Mouse (Mus musculus): Measurements from ENCODE around the gene Gm14137. TPM values are rescaled to one million over a fixed set of nuclear protein-coding genes. Genes with fewer than 3 reads are reported as not detected.

Gene Gm14137
- polyA plus RNA-seq, 1 experiment from 2014 or later: 5.4 TPM

- Histone ChIP-seq H3K9ac (no peak overlapping the region), H3K4me1 (peaks cover 13% of the 10 kb centered on the region), H3K36me3 (no peaks in the 10 kb centered on the region), H3K9me3 (replicated peaks) (no peaks in the 10 kb centered on the region), H3K27ac (replicated peaks) (peak overlapping the region; percentile 55; the same call in 1 of the 2 replicates), H3K4me2 (replicated peaks) (no peak overlapping the region), H3K4me3 (replicated peaks) (no peak overlapping the region), H3K27me3 (no peaks in the 10 kb centered on the region)
- 17% methylated on average over 4 of the region's 4 CpGs for WGBS
- ATAC-seq (ENCODE audit: insufficient number of reproducible peaks, low FRiP score, low TSS enrichment, low read depth): peak; percentile 32; the same call in 1 of the 2 replicates
These were observed 22.2 kb downstream of the Gm14137 start for GRCm38 (mm10) chr2:119196316-119197108.

GRCm38 (mm10) chr2:119197493-119197892 lies 23.2 kb downstream of the Gm14137 start:
- Histone ChIP-seq H3K9ac (no peak overlapping the region), H3K27me3 (no peaks in the 10 kb centered on the region), H3K4me1 (peaks cover 13% of the 10 kb centered on the region), H3K9me3 (replicated peaks) (no peaks in the 10 kb centered on the region), H3K27ac (replicated peaks) (no peak overlapping the region), H3K4me2 (replicated peaks) (no peak overlapping the region), H3K36me3 (no peaks in the 10 kb centered on the region), H3K4me3 (replicated peaks) (no peak overlapping the region)
- WGBS: 83% methylated on average over 1 of the region's 1 CpGs
- no peak for ATAC-seq (ENCODE audit: insufficient number of reproducible peaks, low FRiP score, low TSS enrichment, low read depth)

GRCm38 (mm10) chr2:119198049-119198448 lies 23.7 kb downstream of the Gm14137 start:
- Histone ChIP-seq H3K4me3 (replicated peaks) (no peak overlapping the region), H3K9me3 (replicated peaks) (no peaks in the 10 kb centered on the region), H3K27ac (replicated peaks) (no peak overlapping the region), H3K4me2 (replicated peaks) (no peak overlapping the region), H3K4me1 (peaks cover 18% of the 10 kb centered on the region), H3K27me3 (no peaks in the 10 kb centered on the region), H3K36me3 (no peaks in the 10 kb centered on the region), H3K9ac (no peak overlapping the region)
- no peak for ATAC-seq (ENCODE audit: insufficient number of reproducible peaks, low FRiP score, low TSS enrichment, low read depth)
- WGBS: 31% methylated on average over 1 of the region's 1 CpGs

GRCm38 (mm10) chr2:119198934-119199333 lies 24.6 kb downstream of the Gm14137 start:
- Histone ChIP-seq H3K9ac (no peak overlapping the region), H3K4me3 (replicated peaks) (no peak overlapping the region), H3K4me1 (peaks cover 19% of the 10 kb centered on the region), H3K36me3 (no peaks in the 10 kb centered on the region), H3K9me3 (replicated peaks) (no peaks in the 10 kb centered on the region), H3K27me3 (no peaks in the 10 kb centered on the region), H3K4me2 (replicated peaks) (no peak overlapping the region), H3K27ac (replicated peaks) (no peak overlapping the region)
- WGBS: 59% methylated on average over 3 of the region's 3 CpGs
- ATAC-seq (ENCODE audit: insufficient number of reproducible peaks, low FRiP score, low TSS enrichment, low read depth): no peak

GRCm38 (mm10) chr2:119202914-119203453 lies 28.7 kb downstream of the Gm14137 start:
- no peak overlapping the region for H3K4me3 ChIP-seq (replicated peaks)
- 42% methylated on average over 5 of the region's 5 CpGs for WGBS
- H3K4me1 ChIP-seq: peaks cover 18% of the 10 kb centered on the region
- peak overlapping the region; percentile 55 for H3K27ac ChIP-seq (replicated peaks)
- no peak overlapping the region for H3K9ac ChIP-seq
- H3K4me2 ChIP-seq (replicated peaks): no peak overlapping the region
- H3K27me3 ChIP-seq: no peaks in the 10 kb centered on the region
- H3K9me3 ChIP-seq (replicated peaks): no peaks in the 10 kb centered on the region
- no peaks in the 10 kb centered on the region for H3K36me3 ChIP-seq
- ATAC-seq (ENCODE audit: insufficient number of reproducible peaks, low FRiP score, low TSS enrichment, low read depth): no peak

- H3K36me3 ChIP-seq: no peaks in the 10 kb centered on the region
- no peaks in the 10 kb centered on the region for H3K9me3 ChIP-seq (replicated peaks)
- 83% methylated on average over 4 of the region's 4 CpGs for WGBS
- no peak overlapping the region for H3K27ac ChIP-seq (replicated peaks)
- ATAC-seq (ENCODE audit: insufficient number of reproducible peaks, low FRiP score, low TSS enrichment, low read depth): no peak
- peaks cover 14% of the 10 kb centered on the region for H3K4me1 ChIP-seq
- H3K4me2 ChIP-seq (replicated peaks): no peak overlapping the region
- H3K27me3 ChIP-seq: no peaks in the 10 kb centered on the region
- H3K9ac ChIP-seq: no peak overlapping the region
- no peak overlapping the region for H3K4me3 ChIP-seq (replicated peaks)
These were observed 29.7 kb downstream of the Gm14137 start for GRCm38 (mm10) chr2:119203871-119204460.

- H3K4me1 ChIP-seq: peaks cover 17% of the 10 kb centered on the region
- H3K27ac ChIP-seq (replicated peaks): peak overlapping the region; percentile 92
- peak overlapping the region; percentile 49 for H3K4me2 ChIP-seq (replicated peaks)
- ATAC-seq (ENCODE audit: insufficient number of reproducible peaks, low FRiP score, low TSS enrichment, low read depth): no peak
- H3K9ac ChIP-seq: peak overlapping the region; percentile 76
- no peaks in the 10 kb centered on the region for H3K9me3 ChIP-seq (replicated peaks)
- peaks cover 28% of the 10 kb centered on the region for H3K36me3 ChIP-seq
- WGBS: 12% methylated on average over 6 of the region's 6 CpGs
- H3K27me3 ChIP-seq: no peaks in the 10 kb centered on the region
- peak overlapping the region; percentile 84 for H3K4me3 ChIP-seq (replicated peaks)
These were observed 33.6 kb downstream of the Gm14137 start for GRCm38 (mm10) chr2:119207961-119208343.

- peak; percentile 97 for ATAC-seq (ENCODE audit: insufficient number of reproducible peaks, low FRiP score, low TSS enrichment, low read depth)
- Histone ChIP-seq H3K27me3 (no peaks in the 10 kb centered on the region), H3K36me3 (peaks cover 34% of the 10 kb centered on the region), H3K4me1 (peaks cover 15% of the 10 kb centered on the region; the same call in 1 of the 2 replicates), H3K4me2 (replicated peaks) (peak within 1 kb of the TSS; percentile 49), H3K9ac (peak within 1 kb of the TSS; percentile 76), H3K9me3 (replicated peaks) (no peaks in the 10 kb centered on the region), H3K27ac (replicated peaks) (peak within 1 kb of the TSS; percentile 92), H3K4me3 (replicated peaks) (peak within 1 kb of the TSS; percentile 84)
- WGBS: under 1% methylated on average over 51 of the region's 51 CpGs
These were observed 34.3 kb downstream of the Gm14137 start, which contains the start of the genes Zfyve19 and Dnajc17 for GRCm38 (mm10) chr2:119208344-119209175. Zfyve19 (plus strand) TSS chr2:119208617. Dnajc17 (minus strand) TSS chr2:119208795.

- under 1% methylated on average over 13 of the region's 13 CpGs for WGBS
- H3K4me2 ChIP-seq (replicated peaks): peak overlapping the region; percentile 49
These were observed 34.8 kb downstream of the Gm14137 start for GRCm38 (mm10) chr2:119209176-119209507.

More at GRCm38 (mm10) chr2:119209176-119209507, 34.8 kb downstream of the Gm14137 start:
- Histone ChIP-seq H3K27ac (replicated peaks) (peak overlapping the region; percentile 66; the same call in 1 of the 2 replicates), H3K4me3 (replicated peaks) (peak overlapping the region; percentile 84), H3K27me3 (no peaks in the 10 kb centered on the region), H3K4me1 (peaks cover 15% of the 10 kb centered on the region; the same call in 1 of the 2 replicates), H3K9me3 (replicated peaks) (no peaks in the 10 kb centered on the region), H3K9ac (peak overlapping the region; percentile 76), H3K36me3 (peaks cover 35% of the 10 kb centered on the region)
- ATAC-seq (ENCODE audit: insufficient number of reproducible peaks, low FRiP score, low TSS enrichment, low read depth): no peak

Measured in embryonic facial prominence, embryonic 15.5 days (tissue).